Mouse (Mus musculus) hindbrain, postnatal 0 days (tissue): ENCODE data around the gene Slc5a6. TPM values are rescaled to one million over a fixed set of nuclear protein-coding genes. Genes with fewer than 3 reads are reported as not detected.

Source experiments
- ATAC-seq: fragments of 200-750 bp; cut with Nextera tagmentation; 2 replicates; pipeline ENCODE4 v1.8.0; 2017; ENCODE audit warnings: mild to moderate bottlenecking, moderate TSS enrichment, moderate library complexity
- DNase-seq: peaks from one replicate; pipeline ENCODE4 v3.0.0-alpha.2; 2015; ENCODE audit warnings: low spot score
- H3K27ac ChIP-seq: fragments of 300-500 bp; sonication (generic); 2 replicates; pipeline ENCODE4 v1.5.1; 2014; ENCODE audit warnings: mild to moderate bottlenecking
- H3K27me3 ChIP-seq: fragments of 300-500 bp; sonication (generic); 2 replicates; pipeline ENCODE4 v1.6.1; 2014; ENCODE audit warnings: low read length, mixed read lengths; ENCODE audit not compliant: insufficient read depth
- H3K36me3 ChIP-seq: fragments of 300-500 bp; sonication (generic); 2 replicates; pipeline ENCODE4 v1.6.1; 2014; ENCODE audit warnings: low read length, mixed read lengths; ENCODE audit not compliant: insufficient read depth
- H3K4me1 ChIP-seq: fragments of 300-500 bp; sonication (generic); 2 replicates; pipeline ENCODE4 v1.6.1; 2014; ENCODE audit warnings: antibody characterized with exemption, low read length, mixed read lengths; ENCODE audit not compliant: insufficient read depth
- H3K4me2 ChIP-seq: fragments of 300-500 bp; sonication (generic); 2 replicates; pipeline ENCODE4 v1.6.1; 2014; ENCODE audit warnings: low read depth, mild to moderate bottlenecking, low read length, moderate library complexity, mixed read lengths
- H3K4me3 ChIP-seq: fragments of 300-500 bp; sonication (generic); 2 replicates; pipeline ENCODE4 v1.5.1; 2014; ENCODE audit warnings: low read length
- H3K9ac ChIP-seq: fragments of 300-500 bp; sonication (generic); replicated peaks from 2 replicates; pipeline ENCODE4 v1.6.1; 2014; ENCODE audit warnings: mild to moderate bottlenecking, low read length, moderate library complexity, mixed read lengths
- H3K9me3 ChIP-seq: fragments of 300-500 bp; sonication (generic); 2 replicates; pipeline ENCODE4 v1.6.1; 2016; ENCODE audit warnings: low read length, mixed read lengths
- CTCF ChIP-seq: IDR thresholded peaks from 2 replicates; pipeline ENCODE4 v1.5.1; 2016; ENCODE audit warnings: antibody characterized with exemption, control low read depth, low read depth
- WGBS: fragments of 180-500 bp; shearing (Covaris S2); extraction: QIAGEN DNeasy Blood & Tissue Kit; methylation state at CpG from one replicate; pipeline ENCODE4 v1.1.7; 2014; 5-methylcytosine and 5-hydroxymethylcytosine counted together
- polyA plus RNA-seq: library from polyadenylated mRNA; unstranded; fragments of >200 nt; fragmentation: Nextera tagmentation; extraction: Ambion mirVana; gene quantifications from 2 replicates; pipeline ENCODE4 v1.2.1, GENCODE M21; 2015
- total RNA-seq: library from RNA; depleted of rRNA; stranded (reverse); fragments of >200 nt; gene quantifications from 2 replicates; pipeline ENCODE4 v1.2.3, GENCODE M21; 2014

Slc5a6 gene
- total and polyA plus RNA-seq, 2 experiments from 2014 or later = 33.7 to 46.7 TPM

- Histone ChIP-seq H3K4me1 (peaks cover 5% of the 10 kb centered on the region), H3K9me3 (no peaks in the 10 kb centered on the region), H3K4me3 (peak overlapping the region; percentile 43), H3K36me3 (no peaks in the 10 kb centered on the region), H3K27ac (peak overlapping the region; percentile 49; the same call in 1 of the 2 replicates), H3K27me3 (peaks cover 51% of the 10 kb centered on the region), H3K9ac (peak overlapping the region; percentile 48), H3K4me2 (peak overlapping the region; percentile 52)
- TF ChIP-seq CTCF = no peak
- WGBS = 3% methylated on average over 38 of the region's 53 CpGs
- DNase-seq (no peak), ATAC-seq (0 out of 2 replicates have a peak, but pooled peaks have one; percentile 14)
Observed at GRCm38 (mm10) chr5:31092231-31092975, 43.7 kb upstream of the Slc5a6 start.

GRCm38 (mm10) chr5:31087131-31087530, 38.4 kb upstream of the Slc5a6 start:
- Histone ChIP-seq H3K9me3 (no peaks in the 10 kb centered on the region), H3K36me3 (no peaks in the 10 kb centered on the region), H3K27ac (no peak overlapping the region), H3K4me2 (no peak overlapping the region), H3K27me3 (peaks cover 17% of the 10 kb centered on the region), H3K4me3 (no peak overlapping the region), H3K9ac (no peak overlapping the region), H3K4me1 (no peaks in the 10 kb centered on the region; the same call in 1 of the 2 replicates)
- ATAC-seq (no peak), DNase-seq (no peak)
- WGBS = 65% methylated on average over 2 of the region's 2 CpGs
- no peak for TF ChIP-seq CTCF

DNA sequence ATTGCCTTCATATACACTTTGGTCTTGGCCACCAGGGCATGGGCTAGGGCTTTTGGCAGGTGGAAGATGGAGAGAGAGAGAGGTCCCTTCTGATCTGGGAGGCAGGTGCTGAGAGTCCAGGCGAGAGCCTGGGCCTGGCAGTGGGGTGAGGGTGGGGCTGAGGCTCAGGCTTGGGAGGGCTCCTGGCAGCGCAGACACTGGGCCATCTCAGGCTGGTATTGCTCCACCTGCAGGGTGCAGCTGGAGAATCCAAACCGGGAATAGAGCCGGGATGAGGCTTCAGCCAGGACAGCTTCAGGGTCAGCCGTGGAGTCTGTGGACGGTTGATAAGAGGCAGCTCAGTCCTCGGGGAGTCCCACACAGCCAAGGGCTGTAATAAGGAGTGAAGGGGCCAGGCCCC, 37.9 kb upstream of the Slc5a6 start:
- Histone ChIP-seq H3K27me3 (peaks cover 12% of the 10 kb centered on the region), H3K9ac (no peak overlapping the region), H3K36me3 (no peaks in the 10 kb centered on the region), H3K9me3 (no peaks in the 10 kb centered on the region), H3K4me3 (no peak overlapping the region), H3K4me1 (no peaks in the 10 kb centered on the region; the same call in 1 of the 2 replicates), H3K4me2 (no peak overlapping the region), H3K27ac (no peak overlapping the region)
- WGBS = 18% methylated on average over 7 of the region's 7 CpGs
- peak; percentile 26; the same call in 1 of the 2 replicates for TF ChIP-seq CTCF
- no peak for ATAC-seq
- DNase-seq = no peak

- 4% methylated on average over 8 of the region's 8 CpGs for WGBS
- H3K36me3 ChIP-seq = peaks cover 2% of the 10 kb centered on the region; the same call in 1 of the 2 replicates
- no peak overlapping the region for H3K4me2 ChIP-seq
- TF ChIP-seq CTCF = no peak
- peak; percentile 32 for DNase-seq
- ATAC-seq = peak; percentile 50
- no peaks in the 10 kb centered on the region for H3K27me3 ChIP-seq
- H3K4me3 ChIP-seq = no peak overlapping the region
- no peaks in the 10 kb centered on the region for H3K4me1 ChIP-seq
- H3K27ac ChIP-seq = no peak overlapping the region
- H3K9ac ChIP-seq = no peak overlapping the region
- H3K9me3 ChIP-seq = no peaks in the 10 kb centered on the region
Observed at GRCm38 (mm10) chr5:31083949-31084348, 35.2 kb upstream of the Slc5a6 start.

- Histone ChIP-seq H3K4me1 (no peaks in the 10 kb centered on the region), H3K4me3 (no peak overlapping the region), H3K9me3 (no peaks in the 10 kb centered on the region), H3K4me2 (no peak overlapping the region), H3K27me3 (no peaks in the 10 kb centered on the region), H3K36me3 (peaks cover 11% of the 10 kb centered on the region), H3K27ac (no peak overlapping the region), H3K9ac (no peak overlapping the region)
- WGBS = 36% methylated on average over 12 of the region's 12 CpGs
- ATAC-seq (no peak), DNase-seq (no peak)
- TF ChIP-seq CTCF = no peak
Observed at GRCm38 (mm10) chr5:31082935-31083625, 34.4 kb upstream of the Slc5a6 start.

DNA sequence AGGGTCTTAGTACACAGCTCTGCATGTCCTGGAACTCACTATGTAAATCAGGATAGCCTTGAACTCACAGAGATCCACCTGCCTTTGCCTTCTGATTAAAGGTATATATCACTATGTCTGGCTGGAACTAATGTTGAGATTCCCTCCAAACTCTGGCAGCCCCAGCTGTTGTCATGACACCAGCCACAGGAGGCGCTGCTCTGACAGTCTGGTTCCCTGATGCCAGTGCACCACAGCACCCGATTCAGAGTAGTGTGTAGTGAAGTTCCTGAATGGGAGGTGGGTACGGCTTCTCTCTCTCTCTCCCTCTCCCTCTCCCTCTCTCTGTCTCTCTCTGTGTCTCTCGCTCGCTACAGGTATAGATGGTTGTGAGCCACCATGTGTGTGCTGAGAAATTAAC, 33.6 kb upstream of the Slc5a6 start:
- peak; percentile 76 for DNase-seq
- peak; percentile 81 for TF ChIP-seq CTCF
- no peak overlapping the region for H3K27ac ChIP-seq
- no peaks in the 10 kb centered on the region for H3K9me3 ChIP-seq
- H3K4me2 ChIP-seq = no peak overlapping the region
- ATAC-seq = peak; percentile 68
- H3K9ac ChIP-seq = no peak overlapping the region
- H3K4me1 ChIP-seq = no peaks in the 10 kb centered on the region
- H3K36me3 ChIP-seq = peaks cover 17% of the 10 kb centered on the region
- H3K4me3 ChIP-seq = no peak overlapping the region
- H3K27me3 ChIP-seq = no peaks in the 10 kb centered on the region
- 12% methylated on average over 5 of the region's 5 CpGs for WGBS
